9 mouse cellular contexts compared by ENCODE assay signal in the genomic region with DNA sequence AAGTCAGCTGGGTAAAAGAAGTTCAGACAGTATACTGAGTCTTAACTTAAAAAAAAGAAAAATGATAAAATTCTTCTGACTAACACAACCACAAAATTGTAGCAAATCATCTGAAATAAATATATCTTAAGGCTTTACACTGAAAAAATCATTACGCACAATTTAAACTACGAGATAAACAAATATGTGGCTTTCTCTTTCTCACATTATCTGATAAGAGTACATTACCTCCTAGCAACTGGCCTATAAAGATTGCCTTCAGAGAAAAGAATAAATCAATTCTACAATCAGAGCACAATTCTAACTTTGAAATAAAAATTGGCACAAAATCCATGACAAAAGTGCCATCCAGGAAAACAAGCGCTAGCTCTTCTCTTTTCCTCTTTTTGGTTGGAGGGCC. TPM values are rescaled to one million over a fixed set of nuclear protein-coding genes. Genes with fewer than 3 reads are reported as not detected.
A peak's percentile ranks its signal among the peaks of the same experiment; 100 is the strongest.
DNase-seq lines count a peak whose midpoint lies in the region; ATAC-seq and TF ChIP-seq lines count a peak whose summit lies in the region.
"Had no signal": no experiment of that assay in that cellular context is flagged by ENCODE, and none has a peak within 500 bp of the region (broad histone marks: within the 10 kb centered on the region; RNA-seq: fewer than 3 reads in every experiment).

No protein-coding gene starts in this region.

- peak overlapping the region; percentile 88 for H3K4me3 ChIP-seq in kidney, embryonic 14.5 days (ENCODE audit: low read length)
- H3K4me3 ChIP-seq in embryonic facial prominence, embryonic 14.5 days (ENCODE audit: low read depth, low read length) = peak overlapping the region; percentile 95
- peak overlapping the region; percentile 78 for H3K4me3 ChIP-seq in intestine, embryonic 16.5 days (ENCODE audit: low read length)
- peak overlapping the region; percentile 96 for H3K4me3 ChIP-seq in midbrain, postnatal 0 days (ENCODE audit: low read depth, low read length)

- no peaks in the 10 kb centered on the region for H3K9me3 ChIP-seq in kidney, embryonic 14.5 days (ENCODE audit: control insufficient read depth, low read length)
- H3K9me3 ChIP-seq in embryonic facial prominence, embryonic 14.5 days (ENCODE audit: control insufficient read depth, low read length) = no peaks in the 10 kb centered on the region
- no peaks in the 10 kb centered on the region for H3K9me3 ChIP-seq in intestine, embryonic 16.5 days (ENCODE audit: control insufficient read depth, low read length)
- H3K9me3 ChIP-seq in midbrain, postnatal 0 days (ENCODE audit: low read length) = no peaks in the 10 kb centered on the region

- DNase-seq in kidney, adult 18-20 months = no peak
- no peak for DNase-seq in embryonic facial prominence, embryonic 14.5 days (ENCODE audit: low spot score)
- no peak for DNase-seq in midbrain, postnatal 0 days (ENCODE audit: low spot score)
- no peak for DNase-seq in frontal cortex, postnatal 25 days (ENCODE audit: low spot score in 2 of 2)
- DNase-seq in layer of hippocampus, postnatal 36 days = no peak
- DNase-seq in spleen, postnatal 10 days (ENCODE audit: low spot score in 2 of 2) = no peak
- DNase-seq: kidney, adult 11 months had no signal

- H3K27ac ChIP-seq in kidney, embryonic 14.5 days (ENCODE audit: low read depth, low read length) = no peak overlapping the region
- no peak overlapping the region for H3K27ac ChIP-seq in embryonic facial prominence, embryonic 14.5 days (replicated peaks; ENCODE audit: low read depth, low read length)
- H3K27ac ChIP-seq in intestine, embryonic 16.5 days (ENCODE audit: low read length) = no peak overlapping the region
- H3K27ac ChIP-seq in midbrain, postnatal 0 days (ENCODE audit: low read depth, low read length) = no peak overlapping the region

- H3K9ac ChIP-seq in kidney, embryonic 14.5 days (ENCODE audit: low read depth, low read length) = peak overlapping the region; percentile 91
- H3K9ac ChIP-seq in embryonic facial prominence, embryonic 14.5 days (ENCODE audit: low read depth, low read length) = peak overlapping the region; percentile 95; the same call in 1 of the 2 replicates
- H3K9ac ChIP-seq in intestine, embryonic 16.5 days (ENCODE audit: low read depth, low read length) = no peak overlapping the region
- H3K9ac ChIP-seq in midbrain, postnatal 0 days (replicated peaks; ENCODE audit: low read length, poor library complexity, severe bottlenecking) = peak overlapping the region; percentile 94

- no peaks in the 10 kb centered on the region for H3K27me3 ChIP-seq in kidney, embryonic 14.5 days (ENCODE audit: control insufficient read depth, insufficient read depth, low read length)
- H3K27me3 ChIP-seq in embryonic facial prominence, embryonic 14.5 days (replicated peaks; ENCODE audit: control insufficient read depth, insufficient read depth, low read length) = no peaks in the 10 kb centered on the region
- no peaks in the 10 kb centered on the region for H3K27me3 ChIP-seq in intestine, embryonic 16.5 days (replicated peaks; ENCODE audit: control insufficient read depth, insufficient read depth, low read length)
- H3K27me3 ChIP-seq in midbrain, postnatal 0 days (ENCODE audit: insufficient read depth, low read length) = no peaks in the 10 kb centered on the region

- no peaks in the 10 kb centered on the region; the same call in 1 of the 2 replicates for H3K36me3 ChIP-seq in kidney, embryonic 14.5 days (ENCODE audit: control insufficient read depth, insufficient read depth, low read length)
- peaks cover 3% of the 10 kb centered on the region; the same call in 1 of the 2 replicates for H3K36me3 ChIP-seq in embryonic facial prominence, embryonic 14.5 days (ENCODE audit: control insufficient read depth, insufficient read depth, low read length)
- no peaks in the 10 kb centered on the region for H3K36me3 ChIP-seq in intestine, embryonic 16.5 days (ENCODE audit: control insufficient read depth, insufficient read depth, low read length)
- H3K36me3 ChIP-seq in midbrain, postnatal 0 days (ENCODE audit: insufficient read depth, low read length) = no peaks in the 10 kb centered on the region

- peak overlapping the region; percentile 47 for H3K4me2 ChIP-seq in kidney, embryonic 14.5 days (replicated peaks; ENCODE audit: low read depth, low read length)
- peak overlapping the region; percentile 69 for H3K4me2 ChIP-seq in embryonic facial prominence, embryonic 14.5 days (ENCODE audit: low read depth, low read length)
- peak overlapping the region; percentile 68 for H3K4me2 ChIP-seq in intestine, embryonic 16.5 days (ENCODE audit: low read depth, low read length)
- H3K4me2 ChIP-seq in midbrain, postnatal 0 days (ENCODE audit: low read depth, low read length, poor library complexity, severe bottlenecking) = peak overlapping the region; percentile 56

- WGBS in kidney, embryonic 14.5 days = 75% methylated on average over 3 of the region's 3 CpGs
- WGBS in embryonic facial prominence, embryonic 14.5 days = 79% methylated on average over 3 of the region's 3 CpGs
- WGBS in intestine, embryonic 16.5 days = 52% methylated on average over 3 of the region's 3 CpGs
- 78% methylated on average over 3 of the region's 3 CpGs for WGBS in midbrain, postnatal 0 days

- H3K4me1 ChIP-seq in kidney, embryonic 14.5 days (ENCODE audit: control insufficient read depth, insufficient read depth, low read length) = 0 out of 2 replicates have a peak, but pooled peaks cover 4% of the 10 kb centered on the region
- H3K4me1 ChIP-seq in embryonic facial prominence, embryonic 14.5 days (ENCODE audit: control insufficient read depth, insufficient read depth, low read length) = peaks cover 10% of the 10 kb centered on the region
- peaks cover 8% of the 10 kb centered on the region for H3K4me1 ChIP-seq in intestine, embryonic 16.5 days (ENCODE audit: control insufficient read depth, insufficient read depth, low read length)
- peaks cover 10% of the 10 kb centered on the region; the same call in 1 of the 2 replicates for H3K4me1 ChIP-seq in midbrain, postnatal 0 days (ENCODE audit: insufficient read depth, low read length)

- no peak for TF ChIP-seq CTCF in midbrain, postnatal 0 days (IDR thresholded peaks at IDR 0.05)

- no peak for ATAC-seq in kidney, embryonic 14.5 days (ENCODE audit: low FRiP score, low TSS enrichment)
- ATAC-seq in embryonic facial prominence, embryonic 14.5 days (ENCODE audit: low read depth) = no peak
- no peak for ATAC-seq in intestine, embryonic 16.5 days
- ATAC-seq in midbrain, postnatal 0 days (ENCODE audit: low FRiP score) = no peak

RNA-seq across cellular contexts. Expression of gene Appl1, which starts 1.9 kb away (rescaled TPM):
- polyA plus RNA-seq in kidney, embryonic 14.5 days (2014; fragmentation: Nextera tagmentation; extraction: Ambion mirVana) = 48.8 and 55.6 TPM in 2 replicates
- 48.6 and 50.8 TPM in 2 replicates for polyA plus RNA-seq in embryonic facial prominence, embryonic 14.5 days (2014; fragmentation: Nextera tagmentation; extraction: Ambion mirVana)
- 20.6 and 21.0 TPM in 2 replicates for polyA plus RNA-seq in intestine, embryonic 16.5 days (2015; fragmentation: Nextera tagmentation; extraction: Ambion mirVana)
- total RNA-seq in midbrain, postnatal 0 days (2014; rRNA removed) = 43.7 and 68.2 TPM in 2 replicates
- 51.9 and 65.8 TPM in 2 replicates for polyA plus RNA-seq in midbrain, postnatal 0 days (2015; fragmentation: Nextera tagmentation; extraction: Ambion mirVana)
- total RNA-seq in layer of hippocampus, postnatal 36 days (2021) = 10 to 100 TPM; 65.1 to 68.9 TPM

RNA-seq across cellular contexts. Expression of gene Hesx1, which starts 25.1 kb away (rescaled TPM):
- polyA plus RNA-seq in kidney, embryonic 14.5 days (2014; fragmentation: Nextera tagmentation; extraction: Ambion mirVana) = 0.99 and 1.4 TPM in 2 replicates
- 0.19 TPM in 1 of 2 replicates, not detected in the other for polyA plus RNA-seq in embryonic facial prominence, embryonic 14.5 days (2014; fragmentation: Nextera tagmentation; extraction: Ambion mirVana)
- polyA plus RNA-seq in intestine, embryonic 16.5 days (2015; fragmentation: Nextera tagmentation; extraction: Ambion mirVana) = 0.23 and 0.42 TPM in 2 replicates
- 0.88 TPM in 1 of 2 replicates, not detected in the other for total RNA-seq in midbrain, postnatal 0 days (2014; rRNA removed)
- polyA plus RNA-seq in midbrain, postnatal 0 days (2015; fragmentation: Nextera tagmentation; extraction: Ambion mirVana) = 0.16 and 0.40 TPM in 2 replicates
- not detected for total RNA-seq in layer of hippocampus, postnatal 36 days (2021)
